Mouse (Mus musculus) heart, postnatal 14 days (tissue): ENCODE measurements at regions not wholly inside any gene's neighbourhood (a gene's known extent, or its start where the extent isn't known, plus 50 kb on each side); places are given as distances from the start of the nearest gene placed in this dataset.

Experiments
- DNase-seq, 2 experiments: peaks; one replicate each; pipeline ENCODE4 v3.0.0; 2021 to 2022
- intact Hi-C: fragments of 180-260 bp; cut with DNase I; formaldehyde crosslinking; loops from one replicate; pipeline ENCODE4 v1.15.1; 2025

DNA sequence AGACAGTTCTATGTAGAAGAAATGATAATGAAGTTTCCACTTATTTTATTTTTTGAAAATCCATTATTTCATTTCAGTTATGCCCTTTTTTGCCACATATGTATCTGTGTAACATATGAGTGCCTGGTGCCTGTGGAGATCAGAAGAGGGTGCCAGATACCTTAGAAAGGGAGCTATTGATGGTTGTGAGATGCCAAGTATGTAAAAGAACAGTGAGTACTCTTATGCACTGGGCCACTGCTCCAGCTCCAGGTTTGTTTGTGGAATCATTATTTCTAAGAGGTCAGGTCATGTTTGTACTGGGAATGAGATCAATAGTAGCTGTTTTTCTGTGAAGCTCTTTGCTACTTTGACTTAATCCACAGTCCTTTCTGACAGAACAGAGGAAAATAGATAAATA lies 68.1 kb downstream of the Cenpw start:
- intact Hi-C loops, result no loop called here
- no peak for DNase-seq

DNA sequence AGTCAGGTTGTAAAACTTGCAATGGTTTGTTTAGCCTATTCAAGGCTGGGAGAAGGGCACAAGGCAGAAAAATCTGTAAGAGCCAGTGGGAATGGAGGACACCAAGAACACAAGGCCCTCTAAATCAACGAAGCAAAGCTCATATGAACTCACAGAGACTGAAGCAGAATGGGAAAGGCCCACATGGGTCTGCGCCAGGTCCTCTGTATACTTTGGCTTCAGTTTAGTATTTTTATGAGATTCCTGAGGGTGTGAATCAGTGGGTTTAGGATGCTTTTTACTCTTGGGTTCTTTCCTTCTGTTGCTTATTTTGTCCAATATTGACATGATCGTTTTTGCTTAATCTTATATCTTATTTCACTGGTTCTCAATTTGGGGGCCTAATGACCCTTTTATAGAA lies 90.0 kb downstream of the Cenpw start:
- intact Hi-C loops, result no loop called here
- peak in 1 of 2 experiments; percentile 5 for DNase-seq

GRCm38 (mm10) chr10:30102443-30102842 lies 97.9 kb downstream of the Cenpw start:
- no peak for DNase-seq
- intact Hi-C loops, result no loop called here

- DNase-seq, result no peak
- intact Hi-C loops, result no loop called here
Measured at GRCm38 (mm10) chr10:30094603-30095002, 105.8 kb downstream of the Cenpw start.

GRCm38 (mm10) chr10:30091549-30091948 lies 108.8 kb downstream of the Cenpw start:
- intact Hi-C loops, result no loop called here

DNA sequence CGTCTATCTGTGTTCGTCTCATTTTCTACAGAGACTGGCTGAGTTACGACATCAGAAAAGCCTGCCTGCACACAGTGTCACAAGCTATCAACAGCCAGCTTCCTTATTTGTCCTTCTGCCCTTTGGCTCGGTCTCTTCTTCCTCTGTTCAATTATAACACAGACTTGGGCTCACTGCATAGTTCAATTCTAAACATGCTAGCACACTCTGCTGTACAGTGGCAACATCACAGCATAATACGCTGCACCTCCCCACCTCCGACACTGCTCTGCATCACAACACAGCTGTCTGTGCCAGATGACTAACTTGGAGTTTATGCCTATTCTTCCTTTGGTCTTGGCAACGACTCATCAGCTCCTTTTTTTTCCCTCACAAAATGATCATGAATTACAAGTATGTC lies 111.0 kb downstream of the Cenpw start:
- peak; percentile 11 to 13 for DNase-seq
- intact Hi-C loops, result no loop called here

More at GRCm38 (mm10) chr10:30091549-30091948, 108.8 kb downstream of the Cenpw start:
- DNase-seq, result no peak

GRCm38 (mm10) chr10:30085059-30085458 lies 115.3 kb downstream of the Cenpw start:
- intact Hi-C loops, result no loop called here

GRCm38 (mm10) chr10:30066692-30067091 lies 133.7 kb downstream of the Cenpw start:
- no peak for DNase-seq
- intact Hi-C loops, result no loop called here

More at GRCm38 (mm10) chr10:30085059-30085458, 115.3 kb downstream of the Cenpw start:
- no peak for DNase-seq

- intact Hi-C loops, result no loop called here
- DNase-seq, result no peak
Measured at GRCm38 (mm10) chr10:30030621-30031020, 169.7 kb downstream of the Cenpw start.

DNA sequence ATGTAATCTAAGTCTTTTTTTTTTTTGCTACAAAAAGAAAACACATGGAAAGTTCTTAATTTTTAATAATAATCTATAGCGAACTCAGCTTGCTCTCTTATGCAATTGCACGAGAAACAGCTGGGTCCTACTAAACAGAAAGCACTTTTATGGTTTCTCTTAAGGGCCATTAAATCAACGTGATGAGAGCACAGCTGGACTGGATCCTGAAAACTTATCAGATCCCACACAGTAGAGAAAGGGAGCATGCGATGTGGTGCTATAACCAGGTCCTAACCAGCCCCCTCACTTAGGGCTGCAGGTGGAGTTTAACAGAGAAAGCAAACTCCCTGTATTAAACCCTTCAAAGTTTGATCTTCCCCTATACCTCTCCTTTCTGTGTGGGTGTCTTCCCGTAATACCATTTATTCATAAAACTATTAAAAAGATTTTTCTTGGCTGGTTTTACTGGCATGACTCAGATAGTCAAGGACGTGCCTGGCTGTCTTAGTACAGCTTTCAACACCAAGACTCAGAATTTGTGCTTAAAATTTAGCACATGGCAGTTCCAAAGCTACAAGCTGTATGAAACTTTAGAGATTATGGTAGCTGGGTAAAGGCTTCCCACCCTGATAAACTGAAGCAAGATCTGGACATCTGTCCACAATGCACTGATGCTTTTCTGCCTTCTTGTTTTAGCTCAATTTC lies 197.3 kb downstream of the Cenpw start:
- DNase-seq, result no peak
- intact Hi-C loops, result no loop called here

DNA sequence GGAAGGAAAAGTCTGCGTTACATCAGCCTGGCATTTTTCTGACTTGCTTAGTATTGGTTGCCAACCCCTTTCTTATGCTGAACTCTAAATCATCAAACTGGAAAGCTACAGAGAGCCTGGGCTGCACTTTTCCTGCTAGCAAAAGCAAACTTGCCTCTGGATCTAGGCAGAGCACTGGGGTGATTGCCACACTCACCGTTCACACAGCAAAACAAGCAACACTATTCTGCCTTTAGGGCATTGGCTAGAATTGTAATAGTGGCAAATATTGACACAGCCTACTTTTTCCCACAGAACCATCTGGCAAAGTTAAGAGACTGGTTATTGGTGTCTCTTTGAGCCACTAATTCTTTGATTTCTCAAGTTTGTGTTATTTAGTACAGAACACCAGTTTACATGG lies 199.5 kb downstream of the Cenpw start:
- no peak for DNase-seq

GRCm38 (mm10) chr10:29981539-29981938 lies 218.8 kb downstream of the Cenpw start:
- DNase-seq, result no peak
- intact Hi-C loops, result no loop called here

More for the DNA sequence above, 199.5 kb downstream of the Cenpw start:
- intact Hi-C loops, result no loop called here
